Mouse (Mus musculus) C2C12 (cell line): Measurements from ENCODE around the gene Tspan5. TPM values are rescaled to one million over a fixed set of nuclear protein-coding genes. Genes with fewer than 3 reads are reported as not detected.

ENCODE experiments used
- H3K27me3 ChIP-seq: one replicate; pipeline ENCODE4 v1.6.1; 2011; ENCODE audit not compliant: control insufficient read depth, insufficient read depth, insufficient read length
- H3K36me3 ChIP-seq: one replicate; pipeline ENCODE4 v1.6.1; 2011; ENCODE audit not compliant: control insufficient read depth, insufficient read depth
- H3K4me3 ChIP-seq: one replicate; pipeline ENCODE4 v1.5.1; 2011; ENCODE audit warnings: mild to moderate bottlenecking, control low read depth; ENCODE audit not compliant: poor library complexity, insufficient read depth, severe bottlenecking
- H3K79me2 ChIP-seq: one replicate; pipeline ENCODE4 v1.6.1; 2011; ENCODE audit not compliant: control insufficient read depth, insufficient read depth
- H3K79me3 ChIP-seq: one replicate; pipeline ENCODE4 v1.6.1; 2011; ENCODE audit warnings: low read depth, control low read depth
- H3ac ChIP-seq: one replicate; pipeline ENCODE3; 2011; ENCODE audit warnings: low read depth; ENCODE audit not compliant: control insufficient read depth, insufficient read length
- CEBPB ChIP-seq: IDR thresholded peaks from one replicate; pipeline ENCODE4 v1.6.1; 2011; ENCODE audit warnings: low read depth, mild to moderate bottlenecking, control low read depth, moderate library complexity
- CTCF ChIP-seq: IDR thresholded peaks from one replicate; pipeline ENCODE4 v1.5.1; 2011; ENCODE audit not compliant: control insufficient read depth, insufficient read depth, insufficient read length
- FOSL1 ChIP-seq: IDR thresholded peaks from one replicate; pipeline ENCODE4 v1.8.0; 2011; ENCODE audit warnings: mild to moderate bottlenecking, low read length; ENCODE audit not compliant: poor library complexity, insufficient read depth, severe bottlenecking
- MAX ChIP-seq: IDR thresholded peaks from one replicate; pipeline ENCODE4 v1.6.1; 2011; ENCODE audit warnings: mild to moderate bottlenecking, control low read depth
- MYOD1 ChIP-seq: IDR thresholded peaks from one replicate; pipeline ENCODE4 v1.6.1; 2011; ENCODE audit warnings: low read depth; ENCODE audit not compliant: control insufficient read depth, insufficient read length
- MYOG ChIP-seq: IDR thresholded peaks from one replicate; pipeline ENCODE4 v1.6.1; 2011; ENCODE audit not compliant: control insufficient read depth, insufficient read length; ENCODE audit errors: extremely low read depth
- USF1 ChIP-seq: IDR thresholded peaks from one replicate; pipeline ENCODE4 v1.6.1; 2011; ENCODE audit warnings: low read depth, mild to moderate bottlenecking, control low read depth, moderate library complexity
- polyA plus RNA-seq: library from polyadenylated mRNA; unstranded; fragments of >200 nt; fragmentation: generic; extraction: Trizol; gene quantifications from one replicate; pipeline ENCODE4 v1.2.1, GENCODE M21; 2012; ENCODE audit warnings: missing spikeins

Gene Tspan5
- polyA plus RNA-seq, 1 experiment: 35.7 TPM

DNA sequence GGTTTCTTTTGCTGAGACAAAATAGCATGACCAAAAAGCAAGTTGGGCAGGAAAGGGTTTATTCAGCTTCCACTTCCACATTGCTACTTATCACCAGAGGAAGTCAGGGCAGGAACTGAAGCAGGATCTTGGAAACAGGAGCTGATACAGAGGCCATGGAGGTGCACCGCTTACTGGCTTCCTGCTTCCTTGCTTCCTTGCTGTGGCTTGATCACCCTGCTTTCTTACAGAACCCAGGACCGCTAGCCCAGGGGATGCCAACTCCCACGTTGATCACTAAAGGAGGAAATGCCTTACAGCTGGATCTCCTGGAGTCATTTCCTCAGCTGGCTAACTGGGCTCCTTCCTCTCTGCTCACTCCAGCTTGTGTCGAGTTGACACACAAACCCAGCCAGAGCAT lies 135.7 kb downstream of the Tspan5 start:
- Histone ChIP-seq H3ac (no peak overlapping the region), H3K27me3 (no peaks in the 10 kb centered on the region), H3K79me2 (no peaks in the 10 kb centered on the region), H3K79me3 (no peaks in the 10 kb centered on the region), H3K4me3 (no peak overlapping the region), H3K36me3 (no peaks in the 10 kb centered on the region)
- no peak for TF ChIP-seq CTCF
- no peak for TF ChIP-seq MAX
- no peak for TF ChIP-seq USF1
- TF ChIP-seq FOSL1: no peak

GRCm38 (mm10) chr3:138880999-138881724 lies 139.2 kb downstream of the Tspan5 start:
- Histone ChIP-seq H3K27me3 (no peaks in the 10 kb centered on the region), H3K36me3 (no peaks in the 10 kb centered on the region), H3K79me3 (no peaks in the 10 kb centered on the region), H3K4me3 (no peak overlapping the region), H3ac (no peak overlapping the region), H3K79me2 (no peaks in the 10 kb centered on the region)
- TF ChIP-seq FOSL1: no peak
- no peak for TF ChIP-seq MYOD1
- no peak for TF ChIP-seq MYOG
- no peak for TF ChIP-seq CTCF
- no peak for TF ChIP-seq CEBPB
- no peak for TF ChIP-seq USF1
- no peak for TF ChIP-seq MAX

- no peaks in the 10 kb centered on the region for H3K36me3 ChIP-seq
- H3K79me2 ChIP-seq: no peaks in the 10 kb centered on the region
- TF ChIP-seq MAX (no peak), CEBPB (no peak), FOSL1 (no peak), MYOG (no peak), CTCF (no peak), MYOD1 (no peak), USF1 (no peak)
- no peaks in the 10 kb centered on the region for H3K79me3 ChIP-seq
- H3K27me3 ChIP-seq: no peaks in the 10 kb centered on the region
- no peak overlapping the region for H3ac ChIP-seq
- H3K4me3 ChIP-seq: no peak overlapping the region
Observed at GRCm38 (mm10) chr3:138881725-138882347, 139.8 kb downstream of the Tspan5 start.

- no peak for TF ChIP-seq MYOD1
- no peak for TF ChIP-seq USF1
- no peak for TF ChIP-seq MAX
- Histone ChIP-seq H3K4me3 (no peak overlapping the region), H3K79me2 (no peaks in the 10 kb centered on the region), H3ac (no peak overlapping the region), H3K36me3 (no peaks in the 10 kb centered on the region), H3K27me3 (no peaks in the 10 kb centered on the region), H3K79me3 (no peaks in the 10 kb centered on the region)
Observed at GRCm38 (mm10) chr3:138886121-138886520, 144.1 kb downstream of the Tspan5 start.

GRCm38 (mm10) chr3:138889214-138889613 lies 147.2 kb downstream of the Tspan5 start:
- no peaks in the 10 kb centered on the region for H3K79me2 ChIP-seq
- H3K36me3 ChIP-seq: peaks cover 3% of the 10 kb centered on the region
- no peaks in the 10 kb centered on the region for H3K79me3 ChIP-seq
- no peak overlapping the region for H3ac ChIP-seq
- H3K27me3 ChIP-seq: no peaks in the 10 kb centered on the region
- TF ChIP-seq CEBPB: no peak
- no peak for TF ChIP-seq USF1
- no peak for TF ChIP-seq MYOD1
- TF ChIP-seq CTCF: no peak
- TF ChIP-seq FOSL1: no peak
- TF ChIP-seq MYOG: no peak
- no peak for TF ChIP-seq MAX
- H3K4me3 ChIP-seq: no peak overlapping the region

- H3K36me3 ChIP-seq: peaks cover 3% of the 10 kb centered on the region
- no peaks in the 10 kb centered on the region for H3K79me2 ChIP-seq
- H3K27me3 ChIP-seq: no peaks in the 10 kb centered on the region
- H3K4me3 ChIP-seq: no peak overlapping the region
- no peak overlapping the region for H3ac ChIP-seq
- H3K79me3 ChIP-seq: no peaks in the 10 kb centered on the region
- no peak for TF ChIP-seq USF1
- TF ChIP-seq FOSL1: no peak
- no peak for TF ChIP-seq CTCF
- TF ChIP-seq CEBPB: no peak
- TF ChIP-seq MYOD1: no peak
- no peak for TF ChIP-seq MAX
- TF ChIP-seq MYOG: no peak
Observed at GRCm38 (mm10) chr3:138889769-138890295, 147.8 kb downstream of the Tspan5 start.
